Mouse (Mus musculus): ENCODE data around the gene Rtn4rl1. TPM values are rescaled to one million over a fixed set of nuclear protein-coding genes. Genes with fewer than 3 reads are reported as not detected.
"Not testable (repeated sequence)": the region's sequence is repeated elsewhere in the genome, so short reads cannot be mapped to it uniquely, and the experiment has no call there.

Rtn4rl1 gene
- polyA plus RNA-seq, 1 experiment = 23.9 TPM

DNA sequence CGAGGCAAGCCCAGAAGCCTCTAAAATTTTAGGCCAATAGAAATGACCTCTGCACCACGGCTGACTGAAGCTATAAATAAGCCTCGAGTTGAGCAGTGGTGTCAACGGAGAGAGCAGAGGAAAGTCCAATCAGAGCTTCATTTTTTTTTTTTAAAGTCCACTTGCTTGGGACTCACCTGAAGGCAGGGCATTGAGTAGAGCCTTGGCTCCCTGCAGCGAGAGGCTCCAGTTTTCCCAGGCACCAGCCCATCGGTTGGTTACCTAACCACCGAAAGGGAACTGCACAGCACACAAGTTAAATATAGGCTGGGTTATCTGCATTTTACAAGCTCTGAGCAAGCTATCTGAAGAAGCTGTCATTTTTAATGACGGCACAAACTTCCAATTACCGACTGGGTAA is 101.3 kb downstream of the Rtn4rl1 start:
- H3K4me1 ChIP-seq (ENCODE audit: control insufficient read depth, insufficient read depth, low read length) = no peaks in the 10 kb centered on the region
- H3K4me3 ChIP-seq (replicated peaks; ENCODE audit: insufficient read depth, low read depth, low read length) = no peak overlapping the region
- no peaks in the 10 kb centered on the region for H3K27me3 ChIP-seq (ENCODE audit: control insufficient read depth, insufficient read depth, low read length)
- no peak overlapping the region for H3K27ac ChIP-seq (ENCODE audit: insufficient read depth, low read length)
- 77% methylated on average over 9 of the region's 9 CpGs for WGBS
- no peak for DNase-seq
- TF ChIP-seq POLR2A (IDR thresholded peaks at IDR 0.05; ENCODE audit: borderline replicate concordance, insufficient read depth, low read length) = no peak
- no peak for TF ChIP-seq CTCF (IDR thresholded peaks at IDR 0.05; ENCODE audit: borderline replicate concordance, insufficient read depth, low read depth, low read length)

DNA sequence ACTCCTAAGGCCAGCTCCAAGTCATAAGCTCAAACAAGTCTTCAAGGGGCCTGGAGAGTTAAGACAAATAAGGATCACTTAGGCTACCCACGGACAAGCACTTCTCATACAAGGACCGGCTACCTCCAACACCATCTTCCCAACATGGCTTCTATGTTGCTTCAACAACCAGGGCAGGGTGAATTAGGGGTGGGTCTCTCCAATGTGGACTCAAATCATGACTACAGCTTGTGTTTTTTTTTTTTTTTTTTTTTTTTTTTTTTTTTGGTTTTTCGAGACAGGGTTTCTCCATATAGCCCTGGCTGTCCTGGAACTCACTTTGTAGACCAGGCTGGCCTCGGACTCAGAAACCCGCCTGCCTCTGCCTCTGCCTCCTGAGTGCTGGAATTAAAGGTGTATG is 102.0 kb downstream of the Rtn4rl1 start:
- DNase-seq; H3K4me3 ChIP-seq (replicated peaks; ENCODE audit: insufficient read depth, low read depth, low read length); H3K27ac ChIP-seq (ENCODE audit: insufficient read depth, low read length); H3K27me3 ChIP-seq (ENCODE audit: control insufficient read depth, insufficient read depth, low read length); H3K4me1 ChIP-seq (ENCODE audit: control insufficient read depth, insufficient read depth, low read length): not testable (repeated sequence)
- 92% methylated on average over 4 of the region's 5 CpGs for WGBS

DNA sequence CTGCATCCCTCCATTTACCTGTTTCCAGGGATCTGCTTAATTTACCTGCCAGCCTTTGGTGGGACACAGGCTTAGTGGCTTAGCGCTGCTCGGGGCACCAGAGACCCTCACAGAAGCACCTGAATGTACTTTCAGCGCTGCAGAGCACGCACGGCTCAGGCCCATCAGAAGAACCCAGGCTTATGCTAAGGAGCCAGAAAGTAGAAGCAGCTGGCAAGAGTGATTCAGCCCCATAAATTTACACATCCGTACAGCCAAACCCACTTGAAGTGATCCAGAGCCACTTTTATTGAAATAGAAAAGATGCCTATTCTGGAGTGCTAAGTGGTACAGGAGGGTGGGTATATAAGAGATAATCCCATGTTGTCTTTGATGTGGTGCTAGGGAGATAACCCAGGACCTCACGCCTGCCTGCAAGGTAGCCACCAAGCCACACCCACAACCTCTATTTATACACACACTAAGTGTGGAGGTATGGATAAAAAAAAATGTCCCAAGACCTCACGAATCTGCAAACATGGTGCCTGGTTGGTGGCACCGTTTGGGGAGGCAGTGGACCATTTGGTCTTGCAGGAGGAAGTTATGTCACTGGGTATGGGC is 102.9 kb downstream of the Rtn4rl1 start:
- no peak for DNase-seq
- no peaks in the 10 kb centered on the region for H3K4me1 ChIP-seq (ENCODE audit: control insufficient read depth, insufficient read depth, low read length)
- TF ChIP-seq POLR2A (IDR thresholded peaks at IDR 0.05; ENCODE audit: borderline replicate concordance, insufficient read depth, low read length) (no peak), CTCF (IDR thresholded peaks at IDR 0.05; ENCODE audit: borderline replicate concordance, insufficient read depth, low read depth, low read length) (no peak)
- 83% methylated on average over 9 of the region's 9 CpGs for WGBS
- H3K27ac ChIP-seq (ENCODE audit: insufficient read depth, low read length) = no peak overlapping the region
- no peak overlapping the region for H3K4me3 ChIP-seq (replicated peaks; ENCODE audit: insufficient read depth, low read depth, low read length)
- H3K27me3 ChIP-seq (ENCODE audit: control insufficient read depth, insufficient read depth, low read length) = no peaks in the 10 kb centered on the region

DNA sequence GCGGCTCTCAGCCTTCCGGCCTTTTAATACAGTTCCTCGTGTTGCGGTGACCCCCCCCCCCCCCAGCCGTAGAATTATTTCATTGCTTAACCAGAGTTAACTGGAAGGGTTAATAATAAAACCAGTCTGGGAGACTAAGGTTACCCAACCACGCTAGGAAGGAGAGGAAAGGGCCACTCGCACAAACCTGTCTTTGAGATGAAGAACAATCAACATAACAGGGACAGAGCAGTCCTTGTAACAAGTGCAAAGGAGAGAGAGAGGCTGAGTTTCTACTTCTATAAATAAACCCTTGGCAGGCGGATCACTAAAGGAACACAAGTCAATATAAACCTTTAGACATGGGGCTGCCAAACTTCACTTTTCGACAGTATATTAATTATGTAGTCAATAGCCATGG is 104.0 kb downstream of the Rtn4rl1 start:
- no peak for DNase-seq
- 76% methylated on average over 9 of the region's 9 CpGs for WGBS
- Histone ChIP-seq H3K4me3 (replicated peaks; ENCODE audit: insufficient read depth, low read depth, low read length) (no peak overlapping the region), H3K4me1 (ENCODE audit: control insufficient read depth, insufficient read depth, low read length) (no peaks in the 10 kb centered on the region), H3K27ac (ENCODE audit: insufficient read depth, low read length) (no peak overlapping the region), H3K27me3 (ENCODE audit: control insufficient read depth, insufficient read depth, low read length) (no peaks in the 10 kb centered on the region)
- TF ChIP-seq CTCF (IDR thresholded peaks at IDR 0.05; ENCODE audit: borderline replicate concordance, insufficient read depth, low read depth, low read length) (no peak), POLR2A (IDR thresholded peaks at IDR 0.05; ENCODE audit: borderline replicate concordance, insufficient read depth, low read length) (no peak)

DNA sequence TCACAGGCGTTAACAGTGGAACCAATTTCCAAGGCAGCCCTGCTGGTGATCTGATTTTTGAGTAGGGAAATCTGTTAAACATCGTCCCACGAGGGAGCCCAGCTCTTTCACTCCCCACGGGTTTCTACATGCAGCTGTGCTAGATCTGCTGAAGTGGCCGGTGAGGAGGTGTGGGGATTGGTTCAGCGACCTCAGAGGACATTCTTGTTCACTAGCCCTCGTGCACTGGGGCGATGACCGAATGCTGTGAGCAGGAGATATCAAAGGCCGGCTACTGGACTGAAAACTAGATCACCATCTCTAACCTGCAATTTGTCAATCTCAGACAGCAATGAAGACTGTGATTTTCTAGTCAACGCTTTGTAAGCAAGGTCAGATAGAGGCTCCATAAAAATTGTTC is 104.9 kb downstream of the Rtn4rl1 start:
- TF ChIP-seq POLR2A (IDR thresholded peaks at IDR 0.05; ENCODE audit: borderline replicate concordance, insufficient read depth, low read length) (no peak), CTCF (IDR thresholded peaks at IDR 0.05; ENCODE audit: borderline replicate concordance, insufficient read depth, low read depth, low read length) (no peak)
- DNase-seq = no peak
- Histone ChIP-seq H3K27me3 (ENCODE audit: control insufficient read depth, insufficient read depth, low read length) (no peaks in the 10 kb centered on the region), H3K4me1 (ENCODE audit: control insufficient read depth, insufficient read depth, low read length) (no peaks in the 10 kb centered on the region), H3K4me3 (replicated peaks; ENCODE audit: insufficient read depth, low read depth, low read length) (no peak overlapping the region), H3K27ac (ENCODE audit: insufficient read depth, low read length) (no peak overlapping the region)
- 48% methylated on average over 11 of the region's 11 CpGs for WGBS

DNA sequence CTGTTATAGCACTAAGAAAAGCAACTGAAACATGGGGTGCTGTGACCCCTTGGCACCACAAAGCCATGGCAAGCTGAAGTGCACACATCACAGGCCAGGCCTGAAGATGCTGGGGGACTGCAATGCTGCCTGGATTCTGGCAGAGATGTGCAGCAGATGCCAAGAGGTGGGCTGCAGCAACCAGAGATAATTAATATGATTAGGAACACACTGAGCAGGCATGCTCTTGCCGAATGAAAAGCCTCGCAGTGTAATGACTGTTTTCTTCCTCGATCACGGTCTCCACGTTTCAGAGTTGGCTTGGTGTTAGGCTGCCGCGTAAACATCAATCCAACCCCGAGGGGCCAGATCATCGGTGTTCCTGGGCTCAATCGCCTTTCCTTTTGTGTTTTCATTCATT is 106.2 kb downstream of the Rtn4rl1 start:
- 37% methylated on average over 10 of the region's 10 CpGs for WGBS
- DNase-seq = no peak
- H3K4me3 ChIP-seq (replicated peaks; ENCODE audit: insufficient read depth, low read depth, low read length) = no peak overlapping the region
- H3K4me1 ChIP-seq (ENCODE audit: control insufficient read depth, insufficient read depth, low read length) = no peaks in the 10 kb centered on the region
- no peak overlapping the region for H3K27ac ChIP-seq (ENCODE audit: insufficient read depth, low read length)
- TF ChIP-seq POLR2A (IDR thresholded peaks at IDR 0.05; ENCODE audit: borderline replicate concordance, insufficient read depth, low read length) (no peak), CTCF (IDR thresholded peaks at IDR 0.05; ENCODE audit: borderline replicate concordance, insufficient read depth, low read depth, low read length) (no peak)
- H3K27me3 ChIP-seq (ENCODE audit: control insufficient read depth, insufficient read depth, low read length) = no peaks in the 10 kb centered on the region

DNA sequence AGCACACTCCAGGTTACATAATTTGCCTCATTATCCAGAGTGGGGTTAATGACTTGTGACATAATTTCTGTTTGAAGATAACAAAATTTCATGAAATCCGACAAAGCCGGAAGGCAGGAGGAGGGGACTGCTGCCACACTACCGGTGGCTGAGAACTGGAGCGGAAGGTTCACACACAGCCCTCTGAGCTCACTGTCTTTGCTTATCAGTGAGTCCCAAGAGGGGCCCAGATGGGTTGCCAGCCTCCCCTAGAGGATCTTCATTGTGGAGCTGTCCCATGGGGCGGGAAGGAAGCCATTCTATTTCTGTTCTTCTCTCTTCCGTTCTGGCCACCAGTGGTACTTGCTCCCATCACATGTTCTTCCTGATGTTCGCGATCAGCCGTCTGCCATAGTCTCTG is 107.4 kb downstream of the Rtn4rl1 start:
- no peak overlapping the region for H3K4me3 ChIP-seq (replicated peaks; ENCODE audit: insufficient read depth, low read depth, low read length)
- 86% methylated on average over 9 of the region's 9 CpGs for WGBS
- TF ChIP-seq CTCF (IDR thresholded peaks at IDR 0.05; ENCODE audit: borderline replicate concordance, insufficient read depth, low read depth, low read length) (no peak), POLR2A (IDR thresholded peaks at IDR 0.05; ENCODE audit: borderline replicate concordance, insufficient read depth, low read length) (no peak)
- H3K27ac ChIP-seq (ENCODE audit: insufficient read depth, low read length) = no peak overlapping the region
- H3K27me3 ChIP-seq (ENCODE audit: control insufficient read depth, insufficient read depth, low read length) = no peaks in the 10 kb centered on the region
- DNase-seq = no peak
- H3K4me1 ChIP-seq (ENCODE audit: control insufficient read depth, insufficient read depth, low read length) = no peaks in the 10 kb centered on the region

DNA sequence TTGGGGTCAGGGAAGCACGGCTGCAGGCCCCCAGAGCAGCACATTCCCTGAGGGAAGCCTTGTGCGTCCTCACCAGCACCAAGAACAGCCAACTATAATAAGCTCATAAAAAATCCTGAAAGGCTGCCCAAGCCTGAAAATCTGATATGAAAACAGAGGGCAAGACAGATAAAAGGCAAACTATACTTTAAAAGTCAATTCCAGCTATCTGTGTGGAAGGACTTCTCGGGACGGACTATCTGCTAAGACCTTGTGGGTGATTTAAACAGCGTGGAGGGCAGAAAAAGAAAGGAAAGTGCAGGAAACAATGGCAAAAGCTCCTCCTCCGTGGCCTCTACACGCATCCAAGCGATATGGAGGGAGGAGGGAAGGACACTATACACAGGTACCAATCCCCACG is 111.2 kb downstream of the Rtn4rl1 start:
- no peak for TF ChIP-seq POLR2A (IDR thresholded peaks at IDR 0.05; ENCODE audit: borderline replicate concordance, insufficient read depth, low read length)
- no peak for TF ChIP-seq CTCF (IDR thresholded peaks at IDR 0.05; ENCODE audit: borderline replicate concordance, insufficient read depth, low read depth, low read length)
- 82% methylated on average over 9 of the region's 9 CpGs for WGBS
- Histone ChIP-seq H3K27me3 (ENCODE audit: control insufficient read depth, insufficient read depth, low read length) (no peaks in the 10 kb centered on the region), H3K4me1 (ENCODE audit: control insufficient read depth, insufficient read depth, low read length) (no peaks in the 10 kb centered on the region), H3K27ac (ENCODE audit: insufficient read depth, low read length) (no peak overlapping the region), H3K4me3 (replicated peaks; ENCODE audit: insufficient read depth, low read depth, low read length) (no peak overlapping the region)
- no peak for DNase-seq

Measured in cerebellum, adult 2 months (tissue).